Mouse (Mus musculus): ENCODE results near the gene Ctdspl2. TPM values are rescaled to one million over a fixed set of nuclear protein-coding genes. Genes with fewer than 3 reads are reported as not detected.
"Not testable (repeated sequence)": the region's sequence is repeated elsewhere in the genome, so short reads cannot be mapped to it uniquely, and the experiment has no call there.

The Ctdspl2 gene
- polyA plus RNA-seq (2012; rRNA removed), result 14.7 and 14.8 TPM in 2 replicates

DNA sequence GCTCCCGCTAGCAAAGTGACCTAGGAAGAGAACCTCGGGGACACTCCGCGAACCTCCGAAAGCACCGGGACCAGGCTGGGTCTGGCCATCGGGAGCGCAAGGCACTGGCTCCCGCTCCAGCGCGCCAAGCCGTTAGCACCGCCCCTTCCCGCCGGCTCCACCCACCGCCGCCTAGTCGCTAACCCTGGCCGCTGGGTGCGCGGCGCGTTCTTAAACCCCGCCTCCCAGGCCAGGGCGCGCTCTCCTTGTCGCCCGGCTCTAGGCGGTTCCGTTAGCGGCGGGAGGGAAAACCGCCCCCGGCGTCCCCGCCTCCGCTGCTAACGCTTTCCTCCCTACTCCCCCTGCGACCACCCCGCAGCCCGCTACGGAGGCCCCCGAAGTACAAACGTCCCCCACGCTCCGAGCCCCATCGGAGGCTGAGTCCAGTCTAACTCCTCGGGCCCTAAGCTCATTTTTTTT is at the start of gene Ctdspl2, which contains the start of gene Mageb3:
Gene Ctdspl2, plus strand, starts transcription at position 237 of the 459 bp plus-strand sequence.
Gene Mageb3, minus strand, starts transcription at position 328 of the 459 bp plus-strand sequence.
- TF ChIP-seq POLR2A (IDR thresholded peaks at IDR 0.05; ENCODE audit: extremely low read depth, insufficient read depth, low read length) (peak; percentile 58; the same call in 1 of the 2 replicates), CTCF (IDR thresholded peaks at IDR 0.05; ENCODE audit: extremely low read depth, insufficient read depth, low read length) (no peak)

DNA sequence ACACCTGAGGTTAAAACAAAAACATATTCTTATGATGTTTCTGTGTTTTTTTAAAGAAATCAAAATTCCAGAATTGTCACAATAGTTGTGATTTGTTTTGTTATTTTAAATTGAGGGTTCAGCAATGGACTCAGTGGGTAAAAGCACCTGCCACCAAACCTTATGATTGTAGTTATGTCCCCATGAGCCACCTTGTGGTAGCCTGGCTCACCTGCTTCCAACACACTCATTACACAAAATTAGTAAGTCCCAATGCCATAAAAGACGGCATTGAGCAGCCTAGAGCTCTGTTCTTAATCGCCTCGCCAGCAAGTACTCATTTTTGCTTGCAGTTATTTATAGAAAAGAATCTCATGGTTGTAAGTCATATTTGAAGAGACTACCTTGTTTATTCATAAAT is 45.8 kb upstream of the Ctdspl2 start:
- TF ChIP-seq POLR2A (IDR thresholded peaks at IDR 0.05; ENCODE audit: extremely low read depth, insufficient read depth, low read length), result no peak
- TF ChIP-seq CTCF (IDR thresholded peaks at IDR 0.05; ENCODE audit: extremely low read depth, insufficient read depth, low read length), result no peak
- no peaks in the 10 kb centered on the region for H3K4me1 ChIP-seq (ENCODE audit: control insufficient read depth, insufficient read depth, low read length)
- no peak overlapping the region for H3K4me3 ChIP-seq (ENCODE audit: insufficient read depth, low read length)
- H3K27ac ChIP-seq (ENCODE audit: insufficient read depth, low read length), result no peak overlapping the region

More for the DNA sequence above, at the start of gene Ctdspl2, which contains the start of gene Mageb3:
- H3K27ac ChIP-seq (ENCODE audit: insufficient read depth, low read length), result peak within 1 kb of the TSS; percentile 82
- peaks cover 1% of the 10 kb centered on the region; the same call in 1 of the 2 replicates for H3K4me1 ChIP-seq (ENCODE audit: control insufficient read depth, insufficient read depth, low read length)
- H3K4me3 ChIP-seq (ENCODE audit: insufficient read depth, low read length), result peak within 1 kb of the TSS; percentile 95

DNA sequence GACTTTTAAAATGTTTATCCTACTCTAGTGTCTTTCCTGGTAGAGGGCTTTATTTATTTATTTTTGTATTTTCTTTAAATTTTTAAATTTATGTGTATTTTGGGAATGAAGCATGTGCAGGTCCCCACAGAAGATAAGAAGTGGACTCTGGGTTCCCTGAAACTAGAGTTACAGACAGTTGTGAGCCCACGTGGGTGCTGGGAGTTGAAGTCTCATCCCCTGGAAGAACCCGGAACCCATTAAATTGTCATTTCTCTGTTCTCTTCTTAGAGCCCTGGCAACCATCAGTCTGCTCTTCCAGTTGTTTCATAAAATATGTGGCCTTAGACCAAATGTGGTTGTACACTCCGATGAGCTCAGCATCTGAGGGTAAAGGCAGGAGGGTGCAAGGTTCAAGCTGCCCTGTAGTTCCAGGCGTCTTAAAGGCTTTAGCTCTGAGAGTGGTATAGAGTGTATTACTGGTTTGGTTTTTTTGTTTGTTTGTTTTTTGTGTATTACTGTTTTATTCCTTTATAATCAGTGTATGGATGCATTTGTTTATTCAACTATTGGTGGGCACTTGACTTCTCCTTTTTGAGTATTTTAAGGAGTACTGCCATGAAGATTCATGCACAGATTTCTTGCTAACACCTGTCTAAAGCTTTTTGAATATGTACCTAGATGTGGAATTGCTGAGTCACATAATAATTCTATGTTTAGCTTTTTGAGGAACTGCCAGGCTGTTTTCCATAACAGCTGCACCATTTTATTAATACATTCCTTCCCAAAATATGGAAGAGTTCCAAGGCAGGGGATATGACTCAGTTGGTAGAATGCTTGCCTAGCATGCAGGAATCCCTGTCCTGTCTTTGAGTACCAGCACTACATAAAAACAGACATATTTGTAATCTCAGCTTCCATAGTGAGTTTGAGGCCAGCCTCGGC is 39.5 kb upstream of the Ctdspl2 start:
- TF ChIP-seq POLR2A (IDR thresholded peaks at IDR 0.05; ENCODE audit: extremely low read depth, insufficient read depth, low read length), result no peak
- no peak for TF ChIP-seq CTCF (IDR thresholded peaks at IDR 0.05; ENCODE audit: extremely low read depth, insufficient read depth, low read length)
- Histone ChIP-seq H3K27ac (ENCODE audit: insufficient read depth, low read length) (no peak overlapping the region), H3K4me1 (ENCODE audit: control insufficient read depth, insufficient read depth, low read length) (peaks cover 1% of the 10 kb centered on the region; the same call in 1 of the 2 replicates)

DNA sequence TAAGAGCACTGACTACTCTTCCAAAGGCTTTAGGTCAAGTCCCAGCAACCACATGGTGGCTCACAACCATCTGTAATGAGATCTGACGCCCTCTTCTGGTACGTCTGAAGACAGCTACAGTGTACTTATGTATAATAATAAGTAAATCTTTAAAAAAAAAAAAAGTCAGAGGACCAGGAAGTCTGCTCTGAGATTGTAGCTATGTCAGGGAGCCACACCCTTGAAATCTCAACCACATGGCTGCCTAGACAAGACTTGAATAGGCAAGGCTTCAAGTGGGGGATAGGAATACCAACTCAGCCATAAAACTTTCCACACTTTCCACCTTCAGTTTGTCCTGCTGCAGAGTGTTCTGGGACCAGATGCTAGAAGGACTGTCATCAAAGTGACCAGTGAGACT is 18.2 kb upstream of the Ctdspl2 start:
- not testable (repeated sequence) for H3K4me1 ChIP-seq (ENCODE audit: control insufficient read depth, insufficient read depth, low read length); H3K27ac ChIP-seq (ENCODE audit: insufficient read depth, low read length); H3K4me3 ChIP-seq (ENCODE audit: insufficient read depth, low read length)

More for the DNA sequence above, 39.5 kb upstream of the Ctdspl2 start:
- H3K4me3 ChIP-seq (ENCODE audit: insufficient read depth, low read length), result no peak overlapping the region

DNA sequence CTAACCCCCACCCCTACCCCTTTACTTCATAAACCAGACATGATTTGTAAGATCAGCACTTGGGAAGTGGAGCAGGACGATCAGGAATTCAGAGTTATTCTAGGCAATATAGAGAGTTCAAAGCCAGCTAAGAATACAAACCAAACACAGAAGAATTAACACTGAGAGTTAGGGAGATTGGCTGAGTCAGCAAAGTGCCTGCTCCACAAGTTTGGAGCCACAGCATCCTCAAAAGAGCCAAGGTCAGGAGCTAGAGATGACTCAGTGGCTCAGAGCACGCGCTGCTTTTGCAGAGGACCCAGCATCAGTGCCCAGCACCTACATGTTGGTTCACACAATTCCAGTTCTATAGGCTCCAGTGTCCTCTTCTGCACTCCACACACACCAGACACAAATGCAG is 12.4 kb upstream of the Ctdspl2 start:
- no peak overlapping the region for H3K27ac ChIP-seq (ENCODE audit: insufficient read depth, low read length)
- no peak for TF ChIP-seq CTCF (IDR thresholded peaks at IDR 0.05; ENCODE audit: extremely low read depth, insufficient read depth, low read length)
- TF ChIP-seq POLR2A (IDR thresholded peaks at IDR 0.05; ENCODE audit: extremely low read depth, insufficient read depth, low read length), result no peak

GRCm38 (mm10) chr2:121954971-121955656 is 687 bp upstream of the Ctdspl2 start:
- no peak for TF ChIP-seq CTCF (IDR thresholded peaks at IDR 0.05; ENCODE audit: extremely low read depth, insufficient read depth, low read length)
- no peak for TF ChIP-seq POLR2A (IDR thresholded peaks at IDR 0.05; ENCODE audit: extremely low read depth, insufficient read depth, low read length)

More for the DNA sequence above, 12.4 kb upstream of the Ctdspl2 start:
- Histone ChIP-seq H3K4me1 (ENCODE audit: control insufficient read depth, insufficient read depth, low read length) (no peaks in the 10 kb centered on the region), H3K4me3 (ENCODE audit: insufficient read depth, low read length) (no peak overlapping the region)

GRCm38 (mm10) chr2:121956224-121957018 is 620 bp downstream of the Ctdspl2 start:
- Histone ChIP-seq H3K27ac (ENCODE audit: insufficient read depth, low read length) (peak overlapping the region; percentile 82), H3K4me3 (ENCODE audit: insufficient read depth, low read length) (peak overlapping the region; percentile 95), H3K4me1 (ENCODE audit: control insufficient read depth, insufficient read depth, low read length) (peaks cover 1% of the 10 kb centered on the region; the same call in 1 of the 2 replicates)
- TF ChIP-seq POLR2A (IDR thresholded peaks at IDR 0.05; ENCODE audit: extremely low read depth, insufficient read depth, low read length) (peak; percentile 75; the same call in 1 of the 2 replicates), CTCF (IDR thresholded peaks at IDR 0.05; ENCODE audit: extremely low read depth, insufficient read depth, low read length) (no peak)

More at GRCm38 (mm10) chr2:121954971-121955656, 687 bp upstream of the Ctdspl2 start:
- Histone ChIP-seq H3K4me3 (ENCODE audit: insufficient read depth, low read length) (peak overlapping the region; percentile 95), H3K4me1 (ENCODE audit: control insufficient read depth, insufficient read depth, low read length) (peaks cover 1% of the 10 kb centered on the region; the same call in 1 of the 2 replicates), H3K27ac (ENCODE audit: insufficient read depth, low read length) (no peak overlapping the region)

GRCm38 (mm10) chr2:121957216-121957792 is 1.5 kb downstream of the Ctdspl2 start:
- no peak for TF ChIP-seq POLR2A (IDR thresholded peaks at IDR 0.05; ENCODE audit: extremely low read depth, insufficient read depth, low read length)
- no peak for TF ChIP-seq CTCF (IDR thresholded peaks at IDR 0.05; ENCODE audit: extremely low read depth, insufficient read depth, low read length)
- Histone ChIP-seq H3K4me1 (ENCODE audit: control insufficient read depth, insufficient read depth, low read length) (peaks cover 1% of the 10 kb centered on the region; the same call in 1 of the 2 replicates), H3K4me3 (ENCODE audit: insufficient read depth, low read length) (peak overlapping the region; percentile 95; the same call in 1 of the 2 replicates), H3K27ac (ENCODE audit: insufficient read depth, low read length) (no peak overlapping the region)

All from cortical plate, adult 2 months (tissue).